Mouse (Mus musculus) T-helper 1 cell (primary cell): ENCODE measurements around the gene Cfap161.

Source experiments
- in situ Hi-C: fragments of 300-600 bp; cut with MboI, MseI; formaldehyde crosslinking; loops from one replicate; pipeline ENCODE4 v1.15.1; 2025; ENCODE audit warnings: high pct_unique_total_duplicates

Cfap161 gene

GRCm38 (mm10) chr7:83802509-83802908 is 7.8 kb upstream of the Cfap161 start:
- in situ Hi-C loops: no loop called here

GRCm38 (mm10) chr7:83802007-83802406 is 7.3 kb upstream of the Cfap161 start:
- in situ Hi-C loops: no loop called here

GRCm38 (mm10) chr7:83801483-83801875 is 6.8 kb upstream of the Cfap161 start:
- in situ Hi-C loops: no loop called here

- in situ Hi-C loops: no loop called here
These were observed 6.1 kb upstream of the Cfap161 start for GRCm38 (mm10) chr7:83800561-83801482.

- in situ Hi-C loops: no loop called here
These were observed 5.4 kb upstream of the Cfap161 start for GRCm38 (mm10) chr7:83800071-83800470.

- in situ Hi-C loops: no loop called here
These were observed 3.3 kb upstream of the Cfap161 start for GRCm38 (mm10) chr7:83798004-83798403.

- in situ Hi-C loops: no loop called here
These were observed 1.5 kb upstream of the Cfap161 start for GRCm38 (mm10) chr7:83796177-83796576.

GRCm38 (mm10) chr7:83794006-83794683 is 535 bp downstream of the Cfap161 start:
- in situ Hi-C loops: no loop called here

GRCm38 (mm10) chr7:83780881-83781280 is 13.8 kb downstream of the Cfap161 start:
- in situ Hi-C loops: no loop called here

- in situ Hi-C loops: no loop called here
These were observed 14.7 kb downstream of the Cfap161 start for GRCm38 (mm10) chr7:83780026-83780425.

- in situ Hi-C loops: no loop called here
These were observed 15.7 kb downstream of the Cfap161 start for GRCm38 (mm10) chr7:83779028-83779427.

GRCm38 (mm10) chr7:83778516-83778915 is 16.2 kb downstream of the Cfap161 start:
- in situ Hi-C loops: no loop called here

- in situ Hi-C loops: loop anchor here (5.0 kb wide), 1 partner anchor 92 kb away; no protein-coding TSS in a partner anchor
These were observed 20.0 kb downstream of the Cfap161 start for GRCm38 (mm10) chr7:83774721-83775120.

- in situ Hi-C loops: no loop called here
These were observed 31.0 kb downstream of the Cfap161 start for GRCm38 (mm10) chr7:83763674-83764073.

- in situ Hi-C loops: no loop called here
These were observed 32.3 kb downstream of the Cfap161 start for GRCm38 (mm10) chr7:83762336-83762735.

- in situ Hi-C loops: no loop called here
These were observed 43.6 kb downstream of the Cfap161 start for GRCm38 (mm10) chr7:83751055-83751454.

GRCm38 (mm10) chr7:83748405-83748804 is 46.3 kb downstream of the Cfap161 start:
- in situ Hi-C loops: no loop called here

GRCm38 (mm10) chr7:83746107-83746687 is 48.5 kb downstream of the Cfap161 start:
- in situ Hi-C loops: no loop called here

- in situ Hi-C loops: no loop called here
These were observed 49.1 kb downstream of the Cfap161 start, which contains the start of gene Il16 for GRCm38 (mm10) chr7:83745413-83746106. Il16 (minus strand) TSS chr7:83745726.

GRCm38 (mm10) chr7:83745065-83745412 is 49.6 kb downstream of the Cfap161 start:
- in situ Hi-C loops: no loop called here

GRCm38 (mm10) chr7:83744250-83744649 is 50.4 kb downstream of the Cfap161 start:
- in situ Hi-C loops: no loop called here

- in situ Hi-C loops: no loop called here
These were observed 52.0 kb downstream of the Cfap161 start for GRCm38 (mm10) chr7:83742690-83743089.
